In the genomic region with DNA sequence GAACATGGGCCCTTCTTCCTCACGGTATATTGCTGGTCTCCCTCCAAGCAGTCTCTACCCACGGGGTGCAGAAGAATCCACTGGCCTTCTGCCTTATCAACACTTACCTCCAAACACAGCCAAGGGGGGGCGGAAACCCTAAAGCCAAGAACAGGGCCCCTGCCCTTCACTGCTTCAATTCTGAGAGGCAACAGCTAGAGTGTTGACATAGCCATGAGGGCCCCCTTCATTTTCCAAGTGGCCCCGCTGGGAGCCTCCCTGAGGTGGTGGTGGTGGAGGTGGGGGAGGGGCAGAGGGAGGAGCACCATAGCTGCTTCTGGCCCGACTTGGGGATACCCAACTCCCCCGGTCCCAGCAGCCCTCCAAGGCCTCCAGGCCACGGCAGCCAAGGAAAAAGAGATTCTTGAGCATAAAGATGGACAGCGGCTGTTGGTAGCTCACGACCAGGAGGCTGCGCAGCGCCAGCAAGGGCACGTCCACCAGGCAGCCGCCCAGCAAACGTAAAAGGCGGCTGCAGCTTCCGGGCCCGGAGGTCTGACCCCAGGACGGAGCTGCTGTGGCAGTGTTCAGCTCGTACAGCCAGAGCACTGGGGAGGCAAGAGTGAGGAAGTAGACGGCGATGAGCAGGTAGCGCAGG, we compare ENCODE assay signal across 8 mouse cellular contexts. TPM values are rescaled to one million over a fixed set of nuclear protein-coding genes. Genes with fewer than 3 reads are reported as not detected.
A peak's percentile ranks its signal among the peaks of the same experiment; 100 is the strongest.
DNase-seq lines count a peak whose midpoint lies in the region; ATAC-seq lines count a peak whose summit lies in the region.

No protein-coding gene starts in this region.

- peak overlapping the region; percentile 72 for H3K4me3 ChIP-seq in forebrain, embryonic 14.5 days (ENCODE audit: low read depth, low read length)
- peak overlapping the region; percentile 59 for H3K4me3 ChIP-seq in liver, embryonic 13.5 days (replicated peaks)
- peak overlapping the region; percentile 73 for H3K4me3 ChIP-seq in neural tube, embryonic 14.5 days (ENCODE audit: low read depth, low read length)

- 11% methylated on average over 22 of the region's 22 CpGs for WGBS in forebrain, embryonic 14.5 days
- 15% methylated on average over 22 of the region's 22 CpGs for WGBS in liver, embryonic 13.5 days (ENCODE audit: insufficient replicate concordance)
- 9% methylated on average over 22 of the region's 22 CpGs for WGBS in neural tube, embryonic 14.5 days

- DNase-seq in kidney, postnatal 10 days = peak; percentile 21
- no peak for DNase-seq in kidney, adult 18-20 months
- no peak for DNase-seq in forebrain, embryonic 14.5 days (ENCODE audit: low spot score)
- DNase-seq in liver, embryonic 13.5 days = no peak
- DNase-seq in gastrocnemius, postnatal 10 days = no peak
- no peak for DNase-seq in urinary bladder, postnatal 36 days (ENCODE audit: low spot score in 2 of 2)
- no peak for DNase-seq in urinary bladder, postnatal 25 days (ENCODE audit: low spot score)

- peaks cover 26% of the 10 kb centered on the region for H3K4me1 ChIP-seq in forebrain, embryonic 14.5 days (ENCODE audit: control insufficient read depth, insufficient read depth, low read length)
- peaks cover 24% of the 10 kb centered on the region for H3K4me1 ChIP-seq in liver, embryonic 13.5 days (replicated peaks)
- H3K4me1 ChIP-seq in neural tube, embryonic 14.5 days (ENCODE audit: control insufficient read depth, insufficient read depth, low read length) = peaks cover 39% of the 10 kb centered on the region

- no peaks in the 10 kb centered on the region for H3K9me3 ChIP-seq in forebrain, embryonic 14.5 days (replicated peaks; ENCODE audit: control insufficient read depth, low read length)
- no peaks in the 10 kb centered on the region for H3K9me3 ChIP-seq in liver, embryonic 13.5 days (replicated peaks)
- no peaks in the 10 kb centered on the region for H3K9me3 ChIP-seq in neural tube, embryonic 14.5 days (ENCODE audit: control insufficient read depth, low read length)

- H3K9ac ChIP-seq in forebrain, embryonic 14.5 days (ENCODE audit: low read length) = peak overlapping the region; percentile 84
- no peak overlapping the region for H3K9ac ChIP-seq in liver, embryonic 13.5 days
- H3K9ac ChIP-seq in neural tube, embryonic 14.5 days (replicated peaks; ENCODE audit: low read depth, low read length) = peak overlapping the region; percentile 91

- H3K27ac ChIP-seq in forebrain, embryonic 14.5 days (ENCODE audit: low read depth, low read length) = no peak overlapping the region
- no peak overlapping the region for H3K27ac ChIP-seq in liver, embryonic 13.5 days
- no peak overlapping the region for H3K27ac ChIP-seq in neural tube, embryonic 14.5 days (ENCODE audit: low read depth, low read length)

- peak overlapping the region; percentile 71 for H3K4me2 ChIP-seq in forebrain, embryonic 14.5 days (ENCODE audit: low read length)
- H3K4me2 ChIP-seq in liver, embryonic 13.5 days = peak overlapping the region; percentile 80
- H3K4me2 ChIP-seq in neural tube, embryonic 14.5 days (ENCODE audit: low read depth, low read length) = peak overlapping the region; percentile 78

- no peak for ATAC-seq in forebrain, embryonic 14.5 days
- ATAC-seq in liver, embryonic 13.5 days (ENCODE audit: low read depth) = no peak
- ATAC-seq in neural tube, embryonic 14.5 days (ENCODE audit: low read depth) = no peak

- H3K36me3 ChIP-seq in forebrain, embryonic 14.5 days (ENCODE audit: control insufficient read depth, insufficient read depth, low read length) = no peaks in the 10 kb centered on the region
- no peaks in the 10 kb centered on the region for H3K36me3 ChIP-seq in liver, embryonic 13.5 days
- no peaks in the 10 kb centered on the region for H3K36me3 ChIP-seq in neural tube, embryonic 14.5 days (ENCODE audit: control insufficient read depth, insufficient read depth, low read length)

- H3K27me3 ChIP-seq in forebrain, embryonic 14.5 days (replicated peaks; ENCODE audit: control insufficient read depth, insufficient read depth, low read length) = peaks cover 5% of the 10 kb centered on the region; the same call in 1 of the 2 replicates
- peaks cover 75% of the 10 kb centered on the region for H3K27me3 ChIP-seq in liver, embryonic 13.5 days
- no peaks in the 10 kb centered on the region for H3K27me3 ChIP-seq in neural tube, embryonic 14.5 days (ENCODE audit: control insufficient read depth, insufficient read depth, low read length)

RNA-seq across cellular contexts. Expression of a gene that starts 1.6 kb away (rescaled TPM):
- 3.0 and 3.5 TPM in 2 replicates for polyA plus RNA-seq in forebrain, embryonic 14.5 days (2014; fragmentation: Nextera tagmentation; extraction: Ambion mirVana)
- polyA plus RNA-seq in liver, embryonic 13.5 days (2015; fragmentation: Nextera tagmentation; extraction: Ambion mirVana) = not detected in 2 replicates
- polyA plus RNA-seq in neural tube, embryonic 14.5 days (2014; fragmentation: Nextera tagmentation; extraction: Ambion mirVana) = 2.8 and 3.3 TPM in 2 replicates
- under 1 TPM; 0.16 to 0.20 TPM for total RNA-seq in gastrocnemius, postnatal 10 days (2021)

RNA-seq across cellular contexts. Expression of a gene that starts 28.9 kb away (rescaled TPM):
- 1.1 and 3.5 TPM in 2 replicates for polyA plus RNA-seq in forebrain, embryonic 14.5 days (2014; fragmentation: Nextera tagmentation; extraction: Ambion mirVana)
- polyA plus RNA-seq in liver, embryonic 13.5 days (2015; fragmentation: Nextera tagmentation; extraction: Ambion mirVana) = 9.3 and 10.8 TPM in 2 replicates
- polyA plus RNA-seq in neural tube, embryonic 14.5 days (2014; fragmentation: Nextera tagmentation; extraction: Ambion mirVana) = 3.1 and 3.2 TPM in 2 replicates
- total RNA-seq in gastrocnemius, postnatal 10 days (2021) = 1 to 10 TPM; 3.3 to 4.9 TPM

RNA-seq across cellular contexts. Expression of a gene that starts 39.1 kb away (rescaled TPM):
- 9.0 and 10.4 TPM in 2 replicates for polyA plus RNA-seq in forebrain, embryonic 14.5 days (2014; fragmentation: Nextera tagmentation; extraction: Ambion mirVana)
- 11.5 and 12.5 TPM in 2 replicates for polyA plus RNA-seq in liver, embryonic 13.5 days (2015; fragmentation: Nextera tagmentation; extraction: Ambion mirVana)
- 11.8 and 14.2 TPM in 2 replicates for polyA plus RNA-seq in neural tube, embryonic 14.5 days (2014; fragmentation: Nextera tagmentation; extraction: Ambion mirVana)
- total RNA-seq in gastrocnemius, postnatal 10 days (2021) = 10 to 100 TPM; 16.8 to 18.4 TPM
